Mouse (Mus musculus) A20 (cell line): ENCODE measurements around the gene Slc4a1ap.
"Not testable (repeated sequence)": the region's sequence is repeated elsewhere in the genome, so short reads cannot be mapped to it uniquely, and the experiment has no call there.

Source experiments
- DNase-seq: peaks from one replicate; pipeline ENCODE4 v3.0.0-alpha.2; 2011; ENCODE audit warnings: low read depth, low spot score

Slc4a1ap gene

DNA sequence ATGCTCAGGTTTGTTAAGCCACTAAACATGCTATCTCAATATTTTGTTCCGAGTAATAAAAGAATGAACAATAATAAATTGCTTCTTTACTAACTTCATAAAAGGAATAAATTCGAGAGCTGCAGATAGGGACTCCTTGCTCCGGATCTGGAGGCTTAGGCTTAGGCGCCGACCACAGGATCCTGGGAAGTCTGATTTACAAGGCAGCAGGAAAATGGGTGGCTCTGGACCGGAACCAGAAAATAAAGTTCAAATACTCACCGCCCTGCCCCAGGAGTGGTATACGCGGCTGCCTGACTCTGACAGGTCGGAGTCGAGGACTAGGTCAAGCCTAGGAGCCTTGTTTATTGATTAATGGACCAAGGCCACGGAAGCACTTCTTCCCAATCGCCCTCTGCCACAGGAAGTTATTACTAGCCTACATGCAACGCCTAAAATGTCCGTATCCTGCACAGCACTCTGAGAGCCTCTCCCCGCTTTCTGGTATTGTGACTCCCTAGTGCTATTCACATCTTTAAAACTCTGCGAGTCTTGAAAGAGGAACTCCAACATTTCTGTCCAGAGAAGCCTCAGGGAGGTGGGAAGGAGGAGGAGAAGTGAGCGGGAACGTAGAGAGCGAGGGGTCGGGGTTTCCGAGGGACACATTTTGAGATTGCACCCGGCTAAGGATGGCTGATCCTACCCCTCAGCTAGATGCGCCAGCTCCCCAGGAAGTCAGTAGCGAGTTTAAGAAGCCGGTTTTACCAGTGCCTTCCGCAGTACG is at the start of gene Slc4a1ap:
Gene Slc4a1ap (plus strand): TSS at position 642 of the 763 bp plus-strand sequence.
- DNase-seq: peak; percentile 92

DNA sequence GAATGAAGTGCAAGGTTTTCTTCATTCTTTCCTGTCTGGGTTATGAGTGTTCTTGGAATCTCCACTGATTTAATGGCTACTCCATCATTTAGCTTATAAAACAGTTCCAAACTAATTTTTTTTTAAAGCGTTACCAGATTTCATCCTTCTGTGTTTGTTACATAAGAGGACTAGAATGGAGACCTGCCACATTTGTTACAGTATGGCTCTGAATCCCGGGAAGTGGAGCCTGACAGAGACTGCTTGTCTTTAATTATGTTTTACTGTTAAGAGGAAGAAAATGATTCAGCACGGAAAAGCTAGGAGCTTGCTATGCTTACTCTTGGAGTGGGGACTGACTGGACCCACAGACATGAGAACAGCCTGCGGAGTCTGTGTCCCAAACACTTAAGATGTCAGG is 46.3 kb upstream of the Slc4a1ap start:
- no peak for DNase-seq

DNA sequence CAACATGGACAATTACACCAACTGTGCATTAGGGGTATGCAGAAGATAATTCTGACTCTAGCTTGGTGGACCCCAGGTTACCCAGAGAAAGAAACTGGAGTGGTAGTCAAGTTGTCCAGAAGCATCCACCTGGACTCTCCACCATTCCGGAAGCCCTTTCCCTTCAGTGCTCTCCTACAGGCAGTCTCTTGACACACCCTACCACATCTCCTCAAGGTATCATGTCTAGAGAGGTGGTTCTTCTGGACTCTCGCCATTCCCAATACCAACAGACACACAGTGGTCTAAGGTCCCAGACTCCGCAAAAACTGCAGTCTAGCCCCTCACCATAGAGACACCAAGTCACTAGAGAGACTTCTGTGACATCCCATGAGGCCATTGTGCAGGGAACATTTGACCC is 41.4 kb upstream of the Slc4a1ap start, which contains the start of gene 4930548H24Rik:
Gene 4930548H24Rik (plus strand): TSS at position 301 of the 400 bp plus-strand sequence.
- DNase-seq: no peak

DNA sequence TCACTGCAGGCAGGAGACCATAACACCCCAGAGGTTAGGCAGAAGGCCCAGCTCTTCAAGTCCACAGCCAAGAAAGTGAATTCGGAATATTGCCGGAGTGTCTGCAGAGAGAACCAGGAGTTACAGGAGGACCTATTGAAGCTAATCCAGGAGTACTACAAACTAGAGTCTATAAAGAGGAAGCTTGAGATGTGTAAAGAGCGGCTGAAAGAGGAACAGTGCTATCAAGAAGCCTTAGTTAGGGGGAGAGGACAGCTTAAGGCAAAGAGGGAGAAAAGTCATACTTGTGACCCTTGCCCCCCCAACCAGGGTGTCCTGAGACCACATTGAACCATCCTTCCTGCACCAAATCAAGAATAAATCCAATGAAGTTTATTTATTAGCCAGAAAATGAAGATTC is 38.9 kb upstream of the Slc4a1ap start:
- DNase-seq: peak; percentile 47

DNA sequence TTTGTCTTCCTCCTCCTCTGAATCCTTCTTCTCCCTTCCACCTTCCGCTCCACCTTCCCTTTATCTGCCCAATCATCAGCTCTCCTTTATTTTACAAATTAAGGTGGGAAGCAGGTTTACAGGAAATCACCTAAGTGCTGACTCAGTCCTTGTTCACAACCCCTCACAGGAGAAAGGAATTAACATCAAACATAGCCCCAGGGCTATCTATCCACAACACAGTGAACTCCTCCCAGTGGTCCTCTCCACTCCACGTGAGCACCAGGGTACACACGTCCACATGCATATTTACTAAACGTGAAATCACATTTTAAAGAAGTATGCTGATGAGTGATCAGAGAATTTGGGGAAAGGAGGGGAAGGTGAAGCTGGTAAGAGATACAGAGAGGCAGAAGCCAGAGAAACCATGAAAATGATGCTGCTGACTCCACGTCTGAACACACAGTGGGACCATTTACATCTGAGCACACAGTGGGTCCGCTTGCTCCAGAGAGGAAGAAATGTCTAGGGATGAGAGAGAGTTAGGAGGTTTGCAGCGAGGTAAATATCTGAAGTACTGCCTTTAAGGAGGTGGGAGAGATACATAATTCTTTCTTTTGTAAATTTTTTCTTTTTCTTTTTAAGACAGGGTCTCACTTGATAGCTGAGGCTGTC is 37.6 kb upstream of the Slc4a1ap start:
- no peak for DNase-seq

DNA sequence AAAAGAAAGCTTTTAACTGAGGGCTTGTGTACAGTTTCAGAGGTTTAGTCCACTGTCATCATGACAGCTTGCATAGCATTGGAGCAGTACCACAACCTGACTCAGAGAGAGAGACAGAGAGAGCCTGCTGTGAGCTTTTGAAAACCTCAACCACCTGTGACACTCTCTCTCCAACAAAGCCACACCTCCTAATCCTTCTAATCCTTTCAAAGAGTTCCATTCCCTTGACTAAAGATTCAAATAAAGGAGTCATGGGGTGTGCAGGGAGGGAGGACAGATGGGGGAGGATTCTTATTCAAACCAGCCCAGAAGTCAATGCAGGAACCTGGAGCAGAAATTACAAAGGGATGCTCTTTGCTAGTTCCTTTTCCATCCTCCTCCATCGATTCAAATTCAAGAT is 34.8 kb upstream of the Slc4a1ap start:
- DNase-seq: no peak

DNA sequence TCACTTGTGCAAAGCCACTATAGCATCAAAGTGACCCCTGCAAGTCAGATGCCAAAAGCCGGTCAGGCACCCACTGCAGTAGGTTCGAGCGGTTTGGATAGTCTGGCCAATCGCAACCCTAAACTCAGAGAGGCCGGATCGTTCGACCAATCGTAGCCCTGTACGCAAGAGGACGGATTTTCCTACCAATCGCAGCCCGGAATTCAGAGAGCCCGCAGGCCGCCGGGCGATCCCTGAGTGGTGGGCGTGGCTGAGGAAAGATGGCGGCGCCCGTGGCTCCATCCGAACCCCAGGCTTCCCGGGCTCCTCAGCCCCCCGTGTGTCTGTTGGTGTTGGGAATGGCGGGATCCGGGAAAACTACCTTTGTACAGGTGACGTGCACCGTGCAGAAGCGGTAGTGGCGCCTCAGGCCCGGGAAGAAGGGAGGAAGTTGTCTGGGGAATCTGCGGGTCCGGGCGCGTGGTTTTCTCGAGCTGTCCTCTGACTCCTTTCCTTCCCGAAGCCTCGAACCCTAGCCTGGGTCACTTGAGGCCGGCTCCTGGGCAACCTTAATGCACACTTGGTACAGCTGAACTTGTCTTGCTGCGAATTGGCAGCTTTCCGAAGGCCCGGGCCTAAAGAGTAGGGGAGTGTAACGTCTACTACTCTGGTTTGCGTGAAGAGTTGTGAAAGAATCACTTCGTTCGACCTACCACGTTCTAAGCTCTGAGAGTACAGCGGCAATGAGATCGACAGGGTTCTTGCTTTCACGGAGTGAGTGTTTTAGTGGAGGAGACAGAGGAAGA is 32.1 kb upstream of the Slc4a1ap start, which contains the start of gene Gpn1:
Gene Gpn1 (plus strand): TSS at position 229 of the 785 bp plus-strand sequence.
- peak; percentile 92 for DNase-seq

DNA sequence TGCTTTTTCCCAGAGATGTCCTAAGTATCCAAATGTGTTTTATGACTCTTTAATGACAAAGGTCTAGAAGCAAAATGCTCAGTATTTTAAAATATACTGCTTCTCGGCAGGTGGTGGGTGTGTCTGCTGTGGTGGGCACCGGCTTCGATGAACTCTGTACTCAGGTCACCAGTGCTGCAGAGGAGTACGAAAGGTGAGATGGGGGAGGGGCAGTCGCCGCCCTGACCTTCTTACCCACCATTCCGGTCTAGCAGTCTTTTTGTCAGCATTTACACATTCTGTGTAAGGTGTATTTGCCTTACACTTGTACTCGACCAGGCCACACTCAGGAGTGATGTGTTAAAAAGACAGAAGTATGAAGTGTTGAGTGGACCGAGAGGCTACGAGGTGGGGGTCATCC is 22.0 kb upstream of the Slc4a1ap start:
- no peak for DNase-seq

DNA sequence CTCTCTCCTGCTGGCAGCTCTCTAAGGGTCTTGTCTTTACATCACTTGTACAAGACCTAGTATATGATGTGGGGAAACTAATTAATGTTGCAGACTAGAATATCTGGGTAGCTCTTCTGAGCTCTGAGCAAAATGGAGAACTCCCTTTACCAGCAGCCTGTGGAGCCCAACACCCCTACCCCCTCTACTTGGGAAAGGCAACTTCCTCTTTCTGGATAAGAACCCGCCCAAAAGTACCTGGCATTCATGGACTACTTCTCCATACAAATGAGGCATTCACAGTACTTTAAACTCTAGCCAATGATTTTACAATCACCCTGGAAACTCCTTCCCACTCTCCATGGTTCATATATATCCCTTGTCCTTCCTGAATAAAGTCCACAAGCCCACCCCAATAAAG is 14.3 kb upstream of the Slc4a1ap start:
- DNase-seq: peak; percentile 7

DNA sequence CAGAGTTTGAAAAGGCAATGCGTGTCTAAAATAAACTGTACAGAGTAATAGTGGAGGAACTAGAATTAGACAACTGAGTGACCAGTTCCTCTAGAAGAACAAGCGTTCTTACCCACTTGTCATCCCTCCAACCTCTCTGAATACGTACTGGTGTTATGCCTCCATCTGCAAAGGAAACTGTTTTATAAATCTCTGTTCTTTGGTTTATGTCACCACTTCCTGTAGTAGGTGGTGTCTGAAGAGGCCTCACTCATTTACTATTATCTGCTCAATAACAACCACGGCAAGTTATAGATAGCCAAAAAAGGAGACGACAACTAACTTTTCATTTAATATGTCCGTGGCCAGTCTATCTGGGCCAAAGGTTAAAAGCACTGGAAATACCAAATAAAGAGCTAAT is 6.2 kb upstream of the Slc4a1ap start:
- no peak for DNase-seq

DNA sequence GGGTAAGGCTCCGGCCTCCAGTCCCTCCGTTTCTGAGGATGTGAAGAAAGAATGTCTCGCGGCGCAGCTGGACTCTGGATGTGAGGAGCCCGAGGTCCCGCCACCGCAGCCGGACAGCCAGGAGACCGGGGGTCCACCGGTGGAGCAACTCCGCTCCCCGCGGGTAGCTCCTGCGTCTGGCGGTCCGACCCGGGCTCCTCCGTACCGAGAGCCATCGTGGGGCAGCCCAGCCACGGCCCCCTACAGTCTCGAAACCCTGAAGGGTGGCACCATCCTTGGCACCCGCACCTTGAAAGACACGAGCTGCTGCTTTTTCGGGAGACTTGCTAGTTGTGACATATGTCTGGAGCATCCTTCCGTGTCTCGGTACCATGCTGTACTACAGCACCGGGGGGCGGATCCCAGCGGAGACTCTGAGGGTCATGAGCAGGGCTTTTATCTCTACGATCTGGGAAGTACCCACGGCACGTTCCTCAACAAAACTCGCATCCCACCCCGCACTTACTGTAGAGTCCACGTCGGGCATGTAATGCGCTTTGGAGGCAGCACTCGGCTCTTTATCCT is 404 bp downstream of the Slc4a1ap start:
- no peak for DNase-seq

DNA sequence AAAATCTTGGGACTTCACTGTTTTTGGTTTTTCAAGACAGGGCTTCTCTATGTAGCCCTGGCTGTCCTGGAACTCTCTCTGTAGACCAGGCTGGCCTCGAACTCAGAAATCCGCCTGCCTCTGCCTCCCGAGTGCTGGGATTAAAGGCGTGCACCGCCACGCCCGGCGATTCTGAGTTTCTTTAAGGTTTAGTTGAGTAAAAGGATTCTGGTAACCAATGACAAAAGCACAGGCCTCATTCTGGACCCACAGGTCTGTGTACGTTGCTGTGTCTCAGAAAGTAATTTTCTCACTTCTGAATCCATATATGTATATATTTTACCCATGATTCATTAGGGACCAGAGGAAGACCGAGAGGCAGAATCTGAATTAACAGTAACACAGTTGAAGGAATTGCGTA is 912 bp downstream of the Slc4a1ap start, which contains the start of gene Supt7l:
Gene Supt7l (minus strand): TSS at position 101 of the 400 bp plus-strand sequence.
- DNase-seq: not testable (repeated sequence)

DNA sequence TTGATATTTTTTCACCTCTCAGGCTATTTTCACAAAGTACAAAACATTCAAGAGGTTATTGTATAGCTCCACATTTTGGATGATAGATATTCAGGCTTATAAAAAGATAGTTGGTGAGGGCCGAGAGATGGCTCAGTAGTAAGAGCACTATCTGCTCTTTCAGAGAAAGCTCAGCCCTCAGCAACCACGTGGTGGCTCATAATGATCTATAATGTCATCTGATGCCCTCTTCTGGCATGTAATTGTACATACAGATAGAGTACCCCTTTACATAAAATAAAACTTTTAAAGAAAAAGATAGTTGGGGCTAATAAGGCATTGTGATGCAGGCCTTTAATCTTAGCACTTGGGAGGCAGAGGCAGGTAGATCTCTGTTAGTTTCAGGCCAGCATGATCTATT is 1.8 kb downstream of the Slc4a1ap start:
- DNase-seq: peak; percentile 58

DNA sequence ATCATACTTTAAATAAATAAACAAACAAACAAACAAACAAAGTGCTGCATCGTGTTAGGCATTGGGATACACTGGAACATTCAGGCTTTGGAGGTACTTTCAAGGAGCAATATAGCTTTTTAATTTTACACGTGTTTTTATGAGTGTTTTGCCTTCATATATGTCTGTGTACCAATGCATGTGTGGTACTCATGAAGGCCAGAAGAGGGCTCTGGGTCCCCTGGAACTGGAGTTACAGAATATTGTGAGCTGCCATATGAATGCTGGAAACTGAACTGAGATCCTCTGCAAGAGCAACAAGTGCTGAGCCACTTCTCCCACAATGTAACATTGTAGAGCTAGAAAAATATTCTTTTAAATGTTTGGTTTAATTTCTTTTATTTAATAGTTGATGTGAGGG is 8.4 kb downstream of the Slc4a1ap start:
- DNase-seq: peak; percentile 19

DNA sequence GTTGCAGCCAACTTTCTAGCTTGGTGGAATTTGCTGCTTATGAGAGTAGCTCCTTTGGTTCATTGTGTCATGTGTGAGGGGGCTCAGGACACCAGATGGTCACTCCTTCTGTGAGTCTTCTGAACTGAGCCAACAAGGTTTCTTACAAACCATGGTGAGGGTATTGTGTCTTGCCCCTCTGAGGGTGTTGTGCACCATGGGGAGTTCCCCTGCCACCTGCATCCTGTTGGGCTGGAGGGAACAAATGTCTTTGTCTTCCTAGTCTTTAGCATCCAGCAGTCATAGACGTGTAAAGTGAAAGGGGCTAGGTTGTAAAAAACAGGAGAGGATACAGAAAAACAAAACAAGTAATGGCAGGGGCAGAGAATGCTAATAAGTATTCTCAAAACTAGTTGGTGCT is 32.6 kb downstream of the Slc4a1ap start:
- no peak for DNase-seq

DNA sequence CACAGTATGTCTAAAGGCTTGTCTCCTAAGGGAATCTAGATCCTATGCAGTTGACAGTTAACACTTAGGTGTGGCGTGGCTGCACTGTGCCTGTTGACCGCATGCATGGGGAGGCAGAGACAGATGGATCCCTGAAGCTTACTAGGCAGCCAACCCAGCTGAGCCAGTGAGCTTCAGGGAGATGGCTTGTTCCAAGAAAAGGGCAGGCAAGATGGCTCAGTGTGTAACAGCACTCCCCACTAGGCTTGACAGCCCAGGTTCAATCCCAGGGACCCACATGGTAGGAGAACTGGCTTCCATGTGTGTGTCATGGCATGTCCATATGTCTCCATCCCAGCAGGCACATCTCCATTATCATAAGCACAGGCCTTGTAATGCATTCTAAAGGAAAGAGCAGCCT is 33.6 kb downstream of the Slc4a1ap start:
- no peak for DNase-seq

DNA sequence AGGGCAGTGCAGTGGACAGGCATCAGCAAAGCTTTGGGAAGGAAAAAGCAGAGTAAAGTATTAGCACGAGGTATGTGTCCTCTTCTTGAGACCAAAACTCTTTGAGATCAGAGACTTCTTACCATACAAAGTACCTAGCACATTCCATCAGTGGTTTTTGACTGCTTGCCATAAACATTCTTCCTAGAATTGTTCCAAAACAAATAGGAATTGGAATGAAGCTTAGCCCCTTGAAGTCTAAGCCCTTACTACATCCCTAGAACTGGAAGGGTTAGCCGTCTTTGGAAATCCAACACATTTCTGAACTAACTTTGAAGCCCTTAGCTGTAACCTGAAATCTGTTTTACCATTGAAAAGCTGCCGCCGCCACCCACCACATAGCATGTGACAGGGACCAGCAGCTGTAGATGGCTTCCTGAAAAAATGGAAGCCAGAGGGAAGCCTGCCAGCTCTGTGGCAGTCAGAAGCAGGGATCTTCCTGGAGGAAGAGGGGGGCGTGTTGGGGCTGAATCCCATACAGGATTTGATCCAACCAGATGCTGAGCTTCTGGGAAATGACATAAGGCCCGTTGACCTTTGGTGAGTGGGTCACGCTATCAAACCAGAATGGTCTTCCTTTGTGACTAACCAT is 35.4 kb downstream of the Slc4a1ap start:
- DNase-seq: no peak

DNA sequence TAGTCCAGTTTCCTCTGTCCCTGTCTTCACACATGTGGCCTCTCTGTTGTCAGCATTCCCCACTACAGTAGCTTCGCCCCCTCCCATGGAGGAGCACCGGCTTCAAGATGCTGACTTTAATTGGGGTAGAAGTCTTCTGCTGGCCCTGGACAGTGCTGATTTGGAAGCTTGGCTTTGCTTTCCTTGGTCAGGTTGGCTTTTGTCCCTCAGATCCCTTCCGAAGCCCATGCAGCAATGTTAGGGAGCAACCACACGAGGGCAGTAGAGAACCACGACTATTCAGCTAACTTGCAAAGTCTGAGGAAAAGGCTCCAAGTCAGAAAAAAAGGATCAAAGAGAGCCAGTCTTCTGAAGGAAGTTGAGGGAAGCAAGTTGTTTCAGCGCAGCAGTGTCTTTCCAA is 36.7 kb downstream of the Slc4a1ap start:
- DNase-seq: peak; percentile 51

DNA sequence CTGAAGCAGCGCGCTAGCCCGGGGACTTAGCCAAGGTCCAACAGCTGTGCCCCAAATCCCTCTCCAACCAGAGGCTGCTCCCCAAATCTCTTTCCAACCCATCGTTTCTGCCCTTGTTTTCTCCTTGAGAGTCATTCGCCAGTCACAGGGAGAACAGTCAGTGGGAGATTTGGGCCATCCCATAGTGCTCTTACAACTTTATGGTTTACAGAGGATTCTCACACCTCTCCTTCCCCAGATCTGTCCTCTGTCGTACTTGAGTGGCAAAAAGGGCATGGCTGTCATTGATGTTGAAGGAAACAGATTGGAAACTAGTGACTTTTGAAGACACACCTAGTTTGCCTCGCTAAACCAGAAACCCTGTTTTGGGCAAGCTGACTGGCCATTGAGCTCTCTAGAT is 37.1 kb downstream of the Slc4a1ap start:
- DNase-seq: no peak

DNA sequence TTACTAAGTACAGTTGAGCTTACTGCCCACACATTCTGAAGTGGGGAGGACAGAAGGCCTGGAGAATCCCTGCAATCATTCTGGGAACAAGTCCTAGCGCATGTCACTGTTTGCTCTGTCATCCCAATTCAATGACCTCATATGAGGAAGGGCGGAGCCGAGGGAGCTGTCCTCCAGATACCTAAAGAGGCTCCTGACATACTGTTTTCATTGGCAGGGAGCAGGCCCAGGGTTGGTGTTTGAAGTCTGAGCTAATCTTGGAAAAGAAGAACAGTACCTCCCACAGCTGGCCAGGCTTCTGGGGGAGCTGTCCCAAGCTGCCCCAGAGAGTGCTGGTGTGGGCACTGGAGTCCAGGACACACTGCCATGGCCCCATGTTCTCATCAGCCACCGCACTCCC is 38.2 kb downstream of the Slc4a1ap start:
- no peak for DNase-seq

DNA sequence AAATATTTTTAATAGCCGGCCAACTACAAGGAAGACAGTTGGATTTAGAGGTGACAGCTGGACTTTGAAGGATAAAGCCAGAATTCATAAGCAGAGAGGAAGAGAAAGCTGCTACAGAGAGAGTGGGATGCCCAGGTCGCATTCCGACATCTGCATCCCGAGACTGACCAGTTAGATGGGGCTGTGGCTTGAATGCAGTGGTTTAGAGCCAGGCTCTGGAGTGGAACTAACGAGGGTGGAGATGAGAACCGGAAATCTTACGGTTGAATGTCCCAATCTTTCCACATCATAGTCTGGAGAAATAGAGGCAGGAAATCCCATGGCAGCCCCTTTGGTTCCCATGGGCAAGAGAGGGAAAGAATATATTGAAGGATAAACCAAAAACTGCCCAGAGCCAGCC is 39.2 kb downstream of the Slc4a1ap start:
- no peak for DNase-seq
